Mouse (Mus musculus) bone marrow, adult 2 months (tissue): ENCODE data around the gene Zfp462.

ENCODE experiments used
- CTCF ChIP-seq: fragments of 200-500 bp; IDR thresholded peaks from 2 replicates; pipeline ENCODE4 v1.5.1; 2011; ENCODE audit warnings: low read length, control low read depth; ENCODE audit not compliant: control insufficient read depth, insufficient read depth
- POLR2A ChIP-seq: fragments of 200-500 bp; IDR thresholded peaks from 2 replicates; pipeline ENCODE4 v1.6.1; 2011; ENCODE audit warnings: low read depth, mild to moderate bottlenecking, control low read depth, low read length, borderline replicate concordance; ENCODE audit not compliant: control insufficient read depth

DNA sequence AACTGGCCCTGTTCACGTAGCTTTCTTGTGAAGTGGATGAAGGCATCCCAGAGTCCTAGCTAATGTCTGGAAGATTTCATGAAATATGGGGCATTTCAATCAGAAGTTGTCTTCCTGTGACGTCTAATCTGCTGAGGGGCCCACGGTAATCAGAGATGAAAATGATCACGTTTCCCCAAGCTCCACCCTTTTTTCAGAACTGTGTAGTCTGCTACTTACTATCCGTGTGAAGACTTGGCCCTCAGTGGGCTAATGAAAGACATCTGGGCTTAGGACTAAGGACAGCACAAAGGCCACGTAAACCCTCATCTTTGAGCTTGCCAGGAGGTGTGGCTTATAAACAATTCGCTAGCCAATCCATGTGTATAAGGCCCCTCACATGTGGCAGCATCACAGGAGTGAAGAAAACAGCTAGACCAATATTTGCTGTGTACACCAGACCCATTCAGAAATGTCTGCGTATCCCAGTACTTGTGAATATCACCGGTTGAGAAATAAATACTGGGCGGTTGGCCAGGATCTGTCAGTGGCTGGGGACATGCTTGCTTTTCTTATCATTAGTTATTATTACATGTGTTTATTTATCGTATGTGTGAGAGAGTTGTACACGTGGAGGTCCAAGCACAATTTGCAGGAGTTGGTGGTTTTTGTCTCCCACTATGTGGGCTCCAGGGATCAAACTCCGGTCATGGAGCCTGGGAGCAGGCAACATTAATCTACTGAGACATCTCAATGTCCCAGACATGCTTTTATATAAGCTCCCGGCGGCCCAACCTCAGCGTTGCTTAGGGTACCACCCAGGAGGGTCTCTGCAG, 133.3 kb downstream of the Zfp462 start:
- TF ChIP-seq CTCF (no peak), POLR2A (no peak)
